Mouse (Mus musculus) liver, adult 2 months (tissue): Measurements from ENCODE around the gene Actc1. TPM values are rescaled to one million over a fixed set of nuclear protein-coding genes. Genes with fewer than 3 reads are reported as not detected.

ENCODE experiments used
- DNase-seq: peaks from one replicate; pipeline ENCODE4 v3.0.0-alpha.2; 2011; ENCODE audit warnings: low read depth, low spot score; ENCODE audit errors: extremely low read depth
- H3K27ac ChIP-seq: fragments of 200-500 bp; replicated peaks from 2 replicates; pipeline ENCODE4 v1.5.1; 2012; ENCODE audit warnings: low read depth, mild to moderate bottlenecking, control low read depth, inconsistent platforms, low read length; ENCODE audit not compliant: insufficient read depth
- H3K27me3 ChIP-seq: fragments of 200-500 bp; 2 replicates; pipeline ENCODE4 v1.6.1; 2012; ENCODE audit warnings: mild to moderate bottlenecking, moderate library complexity, low read length, inconsistent platforms; ENCODE audit not compliant: control insufficient read depth, insufficient read depth
- H3K36me3 ChIP-seq: fragments of 200-500 bp; 2 replicates; pipeline ENCODE4 v1.6.1; 2012; ENCODE audit warnings: low read length, inconsistent platforms; ENCODE audit not compliant: control insufficient read depth, insufficient read depth
- H3K4me1 ChIP-seq: fragments of 200-500 bp; 2 replicates; pipeline ENCODE4 v1.6.1; 2011; ENCODE audit warnings: low read length; ENCODE audit not compliant: control insufficient read depth, insufficient read depth
- H3K4me3 ChIP-seq: fragments of 200-500 bp; 2 replicates; pipeline ENCODE4 v1.5.1; 2011; ENCODE audit warnings: low read depth, mild to moderate bottlenecking, control low read depth, low read length, moderate library complexity; ENCODE audit not compliant: insufficient read depth
- H3K79me2 ChIP-seq: fragments of 200-500 bp; 2 replicates; pipeline ENCODE4 v1.6.1; 2012; ENCODE audit warnings: inconsistent platforms, mild to moderate bottlenecking, low read length, moderate library complexity; ENCODE audit not compliant: control insufficient read depth, insufficient read depth
- H3K9ac ChIP-seq: fragments of 200-500 bp; 2 replicates; pipeline ENCODE4 v1.6.1; 2012; ENCODE audit warnings: low read depth, mild to moderate bottlenecking, control low read depth, inconsistent platforms, low read length
- CTCF ChIP-seq: fragments of 200-500 bp; IDR thresholded peaks from 2 replicates; pipeline ENCODE4 v1.5.1; 2011; ENCODE audit warnings: low read depth, low read length, control low read depth
- POLR2A ChIP-seq: fragments of 200-500 bp; IDR thresholded peaks from 2 replicates; pipeline ENCODE4 v1.6.1; 2011; ENCODE audit warnings: low read length, control low read depth; ENCODE audit not compliant: insufficient read depth; ENCODE audit errors: extremely low read depth
- WGBS: fragments of 180-500 bp; shearing (Covaris S2); methylation state at CpG from one replicate; pipeline ENCODE4 v1.1.7; 2018; 5-methylcytosine and 5-hydroxymethylcytosine counted together
- polyA plus RNA-seq: library from polyadenylated mRNA; depleted of rRNA; stranded (reverse); fragments of >200 nt; gene quantifications from 2 replicates; pipeline ENCODE4 v1.2.3, GENCODE M21; 2012; rRNA removed
- total RNA-seq: library from RNA; depleted of rRNA; stranded (reverse); fragments of >200 nt; gene quantifications from 2 replicates; pipeline ENCODE4 v1.2.3, GENCODE M21; 2014; rRNA removed

Gene Actc1
- total and polyA plus RNA-seq, 2 experiments = 0.09 TPM

- no peak overlapping the region for H3K4me3 ChIP-seq
- 57% methylated on average over 4 of the region's 4 CpGs for WGBS
- peaks cover 12% of the 10 kb centered on the region for H3K27me3 ChIP-seq
- DNase-seq = peak; percentile 14
- H3K79me2 ChIP-seq = no peaks in the 10 kb centered on the region
- no peak overlapping the region for H3K27ac ChIP-seq
- no peak for TF ChIP-seq POLR2A
- no peak for TF ChIP-seq CTCF
- H3K9ac ChIP-seq = no peak overlapping the region
- H3K36me3 ChIP-seq = no peaks in the 10 kb centered on the region
- H3K4me1 ChIP-seq = no peaks in the 10 kb centered on the region
Observed at GRCm38 (mm10) chr2:114011838-114012237, 41.5 kb downstream of the Actc1 start.

GRCm38 (mm10) chr2:114008321-114008720, 45.0 kb downstream of the Actc1 start:
- WGBS = 80% methylated on average over 2 of the region's 2 CpGs
- DNase-seq = no peak

GRCm38 (mm10) chr2:113997484-113997883, 55.9 kb downstream of the Actc1 start:
- Histone ChIP-seq H3K27ac (no peak overlapping the region), H3K4me1 (0 out of 2 replicates have a peak, but pooled peaks cover 2% of the 10 kb centered on the region), H3K4me3 (no peak overlapping the region), H3K27me3 (no peaks in the 10 kb centered on the region), H3K9ac (no peak overlapping the region), H3K36me3 (no peaks in the 10 kb centered on the region), H3K79me2 (no peaks in the 10 kb centered on the region)
- TF ChIP-seq CTCF (no peak), POLR2A (no peak)
- no peak for DNase-seq
- WGBS = 66% methylated on average over 8 of the region's 8 CpGs

More at GRCm38 (mm10) chr2:114008321-114008720, 45.0 kb downstream of the Actc1 start:
- Histone ChIP-seq H3K9ac (no peak overlapping the region), H3K79me2 (no peaks in the 10 kb centered on the region), H3K27ac (no peak overlapping the region), H3K4me1 (no peaks in the 10 kb centered on the region), H3K27me3 (peaks cover 8% of the 10 kb centered on the region), H3K36me3 (no peaks in the 10 kb centered on the region), H3K4me3 (no peak overlapping the region)
- TF ChIP-seq CTCF (no peak), POLR2A (no peak)

Other genes starting within 250 kb of the Actc1 start
- 0.20 TPM in 1 of 2 replicates, not detected in the other for gene Scg5, start 224.4 kb downstream of the Actc1 start, total RNA-seq
- gene Scg5, start 224.4 kb downstream of the Actc1 start, polyA plus RNA-seq = 0.07 TPM in 1 of 2 replicates, not detected in the other
- gene Arhgap11a, start 204.9 kb downstream of the Actc1 start, total RNA-seq = 0.55 and 1.0 TPM in 2 replicates
- gene Arhgap11a, start 204.9 kb downstream of the Actc1 start, polyA plus RNA-seq = 0.19 and 0.21 TPM in 2 replicates
- gene Gjd2, start 39.9 kb downstream of the Actc1 start, total RNA-seq = not detected in 2 replicates
- gene Gjd2, start 39.9 kb downstream of the Actc1 start, polyA plus RNA-seq = not detected in 2 replicates
- 11.9 and 13.2 TPM in 2 replicates for gene Aqr, start 133.5 kb upstream of the Actc1 start, total RNA-seq
- gene Aqr, start 133.5 kb upstream of the Actc1 start, polyA plus RNA-seq = 7.6 and 8.5 TPM in 2 replicates
- gene Zfp770, start 147.9 kb upstream of the Actc1 start, total RNA-seq = 3.8 and 3.9 TPM in 2 replicates
- 0.55 and 0.77 TPM in 2 replicates for gene Zfp770, start 147.9 kb upstream of the Actc1 start, polyA plus RNA-seq